Mouse (Mus musculus) urinary bladder, postnatal 4 days (tissue): ENCODE data around the gene Nudt16l1.

Source experiments
- DNase-seq, 2 experiments: peaks; one replicate each; pipeline ENCODE4 v3.0.0; 2021 to 2022; ENCODE audit warnings: low spot score in 2 of 2

Gene Nudt16l1

DNA sequence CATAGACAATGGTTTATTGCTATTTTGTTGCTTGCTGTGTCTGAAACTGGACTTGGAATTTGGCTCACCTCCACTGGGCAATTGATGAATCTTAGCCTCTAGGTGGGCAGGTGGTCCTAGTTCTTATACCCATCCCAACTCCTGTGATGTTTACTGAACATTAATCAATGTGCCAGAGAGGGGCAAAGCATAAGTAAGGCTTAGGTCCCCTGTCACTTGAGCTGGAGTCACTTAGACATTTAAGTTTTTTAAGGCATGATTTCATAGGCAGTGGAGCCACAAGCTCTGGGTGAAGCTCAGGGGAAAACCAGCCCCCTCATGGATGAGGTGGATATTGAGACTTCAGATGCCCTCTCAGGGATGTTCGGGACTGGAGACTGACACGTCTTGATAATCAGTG, at the start of gene Nudt16l1:
Gene Nudt16l1, plus strand, starts transcription at position 301 of the 400 bp plus-strand sequence.
- no peak for DNase-seq

DNA sequence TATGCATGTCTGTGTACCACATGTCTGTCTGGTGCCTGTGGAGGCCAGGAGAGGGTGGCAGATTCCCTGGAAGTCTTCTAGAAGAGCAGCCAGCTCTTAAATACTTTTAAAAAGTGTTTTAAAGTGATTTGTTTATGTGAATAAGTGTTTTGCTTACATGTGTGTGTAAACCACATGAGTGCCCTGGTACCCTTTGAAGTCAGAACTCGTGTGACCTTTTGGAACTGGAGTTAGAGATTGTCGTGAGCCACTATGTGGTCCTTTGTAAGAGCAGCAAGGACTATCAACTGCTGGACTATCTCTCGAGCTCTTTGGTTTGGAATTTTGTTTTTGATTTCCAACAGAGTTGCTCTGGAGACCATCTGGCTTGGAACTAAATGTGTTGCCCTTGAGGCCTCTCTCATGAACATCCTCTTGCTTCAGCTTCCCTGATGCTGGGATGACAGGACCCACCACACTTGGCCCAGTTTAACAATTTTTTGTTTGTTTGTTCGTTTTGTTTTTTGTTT, 48.3 kb upstream of the Nudt16l1 start:
- DNase-seq, result no peak

DNA sequence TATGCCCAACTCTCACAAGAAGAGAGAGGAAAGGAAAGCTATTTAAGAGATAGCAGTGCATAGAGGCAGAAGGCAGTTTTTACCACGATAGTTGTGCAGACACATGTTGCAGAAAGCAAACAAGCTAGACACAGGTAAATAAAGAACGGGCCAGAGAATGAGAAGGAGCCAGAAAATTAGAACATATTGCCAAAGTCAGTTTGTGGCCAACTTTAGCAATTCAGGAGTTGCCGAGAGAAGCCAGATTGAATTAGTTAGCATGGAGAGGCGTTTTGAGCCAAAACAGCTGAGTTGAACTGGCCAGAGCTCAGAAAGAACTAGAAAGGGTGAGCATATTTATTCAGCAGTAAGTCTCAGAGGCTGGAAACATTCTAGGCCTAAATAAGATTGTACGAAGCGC, 46.4 kb upstream of the Nudt16l1 start:
- no peak for DNase-seq

DNA sequence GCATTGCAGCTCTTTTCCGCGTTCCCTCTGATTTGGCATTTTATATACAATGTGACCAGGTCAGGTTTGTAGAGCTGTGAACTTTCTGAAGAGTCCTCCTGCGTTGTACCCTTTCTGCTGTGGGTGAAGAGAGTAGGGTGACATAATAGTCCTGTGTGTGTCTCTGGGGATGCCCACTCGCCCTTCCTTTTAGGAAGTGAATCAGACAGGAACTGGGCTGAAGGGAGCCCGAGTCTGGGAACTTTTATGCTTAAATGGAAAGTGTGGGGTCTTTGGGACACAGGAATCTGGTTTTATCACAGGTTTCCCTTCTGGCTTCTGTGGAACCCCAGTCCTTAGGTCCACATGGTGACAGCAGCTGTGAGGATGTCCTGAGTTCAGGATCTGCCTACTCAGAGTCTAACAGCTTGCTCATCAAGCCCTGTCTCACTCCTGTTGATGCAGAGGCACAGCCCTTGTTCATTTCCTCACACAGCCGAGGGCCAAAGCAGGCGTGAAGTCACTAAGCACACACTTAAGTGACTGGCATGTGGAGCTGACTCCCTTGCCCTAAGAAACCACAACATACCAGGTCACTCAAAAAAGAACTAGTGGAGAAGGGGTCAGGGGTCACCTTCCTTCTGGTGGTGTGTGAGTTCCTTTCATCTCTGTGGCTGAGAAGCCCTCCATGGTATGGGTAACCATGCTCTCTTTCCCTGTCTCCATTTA, 44.2 kb upstream of the Nudt16l1 start:
- DNase-seq, result no peak

DNA sequence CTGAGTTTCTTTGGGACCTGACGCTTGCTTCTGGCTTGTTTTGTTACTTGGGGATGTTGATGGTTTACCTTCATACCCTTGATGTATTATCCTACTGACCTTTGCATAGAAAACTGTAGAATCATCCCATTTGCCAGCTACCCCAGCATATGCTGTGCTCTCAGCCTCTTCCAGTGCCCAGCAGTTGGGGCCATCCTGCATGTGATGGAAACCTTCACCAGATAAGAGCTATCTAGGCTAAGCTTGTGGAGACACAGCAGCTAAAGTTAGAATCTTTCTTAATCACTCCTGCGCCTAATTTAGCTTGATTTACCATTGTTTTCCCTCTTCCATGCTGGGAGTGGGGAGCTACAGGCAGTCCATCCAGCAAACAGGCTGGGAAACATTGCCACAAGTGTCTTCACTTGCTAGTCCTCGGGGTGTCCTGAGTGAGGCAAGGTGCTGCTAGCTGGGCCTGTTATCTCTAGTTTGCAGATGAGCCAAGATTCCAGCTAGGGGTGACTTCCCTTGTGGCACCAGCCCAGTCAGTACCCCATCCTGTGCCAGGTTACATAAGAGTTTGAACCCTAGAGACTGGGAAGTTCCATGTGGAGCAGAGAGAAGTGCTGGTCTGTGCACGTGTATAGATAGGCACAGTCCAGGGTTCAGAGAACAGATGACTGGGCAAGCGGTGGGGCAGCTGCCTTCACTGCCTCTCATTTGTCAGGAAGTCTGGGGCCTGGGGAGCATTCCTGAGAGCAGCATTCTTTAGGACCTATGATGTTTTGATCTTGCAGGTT, 42.1 kb upstream of the Nudt16l1 start:
- DNase-seq, result no peak

DNA sequence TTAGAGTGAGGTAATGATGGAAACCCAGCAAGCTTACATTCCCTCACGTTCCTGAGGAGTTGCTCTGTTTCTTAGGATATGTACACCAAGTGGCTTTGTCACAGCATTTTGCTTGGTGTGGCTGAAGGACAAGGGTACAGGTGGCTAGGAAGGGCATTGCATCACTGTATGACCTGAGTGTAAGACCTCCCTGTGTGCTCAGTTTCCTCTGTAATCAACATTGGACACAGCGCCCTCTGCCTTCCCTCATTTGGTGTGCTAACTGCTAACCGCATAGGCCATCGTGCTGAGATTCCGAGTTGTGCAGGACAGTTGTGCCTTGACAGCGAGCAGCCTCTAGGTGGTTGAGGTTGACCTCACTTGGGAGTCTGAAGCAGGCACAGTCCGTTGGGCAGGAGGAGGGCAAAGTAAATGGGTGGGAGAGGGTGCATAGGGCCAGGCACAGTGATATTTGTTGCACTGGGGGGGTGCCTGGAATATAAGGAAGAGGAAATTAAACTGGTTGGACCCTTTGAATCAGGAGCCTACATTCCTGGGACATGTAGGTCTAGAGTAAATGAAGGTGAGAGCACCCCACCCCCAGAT, 41.3 kb upstream of the Nudt16l1 start:
- no peak for DNase-seq

DNA sequence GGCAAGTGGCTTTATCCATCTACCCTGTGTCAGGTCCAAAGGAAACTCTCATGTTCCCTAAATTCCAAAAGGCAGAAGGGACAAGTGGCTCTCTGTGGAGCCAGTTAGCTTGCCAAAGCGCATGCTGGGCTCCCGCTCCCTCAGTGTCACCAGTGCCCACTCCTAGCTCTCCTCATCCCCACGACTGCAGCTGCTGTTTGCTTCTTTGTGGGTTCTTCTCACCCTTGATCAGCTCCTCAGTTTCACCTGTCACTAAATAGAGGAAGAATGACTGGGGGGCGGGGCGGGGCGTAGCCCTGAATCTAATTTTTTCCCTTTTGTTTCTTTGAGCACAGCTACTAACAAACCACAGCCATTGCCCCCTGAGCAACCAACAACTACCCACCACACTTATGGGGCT, 39.7 kb upstream of the Nudt16l1 start:
- DNase-seq, result no peak

DNA sequence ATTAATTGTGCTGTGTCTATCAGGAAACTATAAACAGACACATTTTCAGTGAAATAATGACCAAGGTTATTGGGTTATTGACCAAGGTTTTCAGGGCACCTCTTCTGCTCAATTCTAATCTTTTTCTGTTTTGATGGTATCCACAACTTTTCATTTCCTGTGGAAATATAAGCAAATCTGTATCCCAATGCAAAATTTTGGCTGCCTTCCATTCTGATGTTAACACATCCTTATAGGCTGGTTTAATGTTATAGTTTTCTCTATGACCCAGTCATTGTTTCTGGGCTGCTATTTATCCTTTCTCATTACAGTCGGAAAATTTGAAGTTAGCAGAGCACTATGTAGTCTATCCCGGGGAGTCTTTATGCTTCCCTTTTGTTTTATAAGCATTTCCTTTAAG, 38.9 kb upstream of the Nudt16l1 start:
- no peak for DNase-seq

DNA sequence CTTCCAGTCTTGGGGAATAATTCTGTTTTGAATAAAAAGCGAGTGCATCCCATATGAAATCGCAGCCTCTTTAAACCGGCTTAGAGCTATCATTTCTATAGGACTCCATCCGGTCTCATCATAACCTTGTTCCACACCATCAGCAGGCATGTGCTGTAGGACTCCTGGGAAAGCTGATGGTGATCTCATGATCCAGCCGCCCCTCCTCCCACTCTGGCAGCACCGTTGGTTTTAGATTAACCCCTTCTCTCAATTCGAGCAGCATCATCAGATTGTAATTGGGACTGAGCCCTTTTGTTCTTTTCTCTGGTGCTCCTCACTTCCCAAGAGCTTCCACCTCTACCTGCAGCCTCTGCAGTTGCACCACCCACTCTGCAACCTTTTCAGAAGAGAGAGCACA, 37.4 kb upstream of the Nudt16l1 start:
- DNase-seq, result no peak

DNA sequence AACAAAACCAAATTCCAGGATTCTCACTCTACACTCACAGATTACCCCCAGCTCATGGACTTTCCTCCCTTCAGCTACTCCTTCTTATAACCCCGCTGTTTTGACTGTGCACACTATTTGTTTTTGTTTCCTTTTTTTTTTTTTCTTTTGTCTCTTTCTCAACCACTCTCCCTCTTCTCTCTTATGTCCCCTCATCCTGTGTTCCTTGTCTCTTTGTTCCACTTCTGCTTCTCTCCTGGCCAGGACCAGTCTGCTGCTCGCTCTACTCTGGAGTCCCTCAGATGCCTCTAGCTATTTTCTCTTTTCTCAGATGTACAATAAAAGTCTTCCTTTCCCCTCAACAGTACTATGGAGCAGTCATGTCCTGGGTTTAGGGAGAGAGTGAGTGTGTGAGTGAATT, 36.2 kb upstream of the Nudt16l1 start:
- DNase-seq, result no peak

DNA sequence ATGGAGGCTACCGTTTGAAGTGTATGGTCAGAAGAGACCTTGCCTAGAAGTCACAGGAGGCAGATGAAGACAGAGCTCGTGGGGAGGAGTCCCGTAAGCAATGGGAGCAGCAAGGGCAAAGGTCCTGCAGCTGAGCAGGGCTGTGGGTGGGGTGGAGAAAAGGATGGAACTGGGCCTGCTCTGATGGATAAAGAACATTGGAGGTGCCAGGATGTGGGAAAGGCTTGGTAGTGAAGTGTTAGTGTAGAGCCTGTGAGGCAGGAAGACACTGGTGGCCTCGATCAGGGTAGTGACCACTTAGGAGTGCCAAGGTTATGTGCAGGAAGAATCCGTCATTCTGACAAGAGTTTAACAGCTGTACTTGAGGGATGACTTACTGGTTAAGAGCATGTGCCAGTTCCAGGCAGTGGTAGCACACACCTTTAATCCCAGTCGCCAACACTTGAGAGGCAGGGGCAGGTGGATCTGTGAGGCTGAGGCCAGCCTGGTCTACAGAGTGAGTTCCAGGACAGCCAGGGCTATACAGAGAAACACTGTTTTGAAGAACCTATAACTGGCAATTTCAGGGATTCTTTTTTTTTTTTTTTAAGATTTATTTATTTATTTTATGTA, 35.0 kb upstream of the Nudt16l1 start:
- no peak for DNase-seq

DNA sequence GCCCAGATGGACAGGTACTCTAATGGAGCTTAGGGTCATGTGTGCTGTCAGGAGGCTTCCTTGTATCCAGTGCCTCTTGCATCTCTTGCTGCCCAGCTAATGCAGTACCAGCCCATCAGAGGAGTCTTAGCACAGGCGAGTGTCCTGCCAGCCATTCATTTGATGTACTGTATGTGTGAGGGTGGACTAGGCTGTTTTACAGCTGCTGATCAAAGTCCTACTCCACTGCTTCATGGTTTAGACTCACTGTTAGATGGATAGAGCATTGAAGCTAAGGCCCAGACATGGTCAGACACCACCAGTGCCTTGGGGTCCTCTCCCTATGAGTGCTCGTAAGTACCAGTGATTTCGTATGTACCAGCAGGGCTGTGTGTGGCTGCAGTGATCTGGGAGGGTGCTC, 33.7 kb upstream of the Nudt16l1 start:
- DNase-seq, result no peak

DNA sequence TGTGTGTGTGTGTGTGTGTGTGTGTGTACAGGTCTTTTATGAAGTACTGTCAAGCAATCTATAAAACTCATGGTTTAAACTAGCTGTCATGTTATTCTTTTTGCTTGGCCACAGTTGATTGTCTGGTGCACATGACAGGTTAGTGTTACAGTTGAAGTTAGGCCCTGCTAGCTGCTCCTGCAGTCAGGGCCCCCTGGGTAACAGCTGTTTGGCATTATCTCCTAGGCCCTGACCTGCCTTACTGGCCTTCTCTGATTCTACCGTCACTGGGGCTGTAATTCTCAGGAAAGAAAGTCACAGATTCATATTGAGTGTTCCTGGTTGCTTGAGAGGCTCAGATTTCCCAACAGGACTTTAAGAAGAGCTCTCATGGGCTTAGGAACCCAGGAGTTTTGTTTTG, 33.0 kb upstream of the Nudt16l1 start:
- no peak for DNase-seq

DNA sequence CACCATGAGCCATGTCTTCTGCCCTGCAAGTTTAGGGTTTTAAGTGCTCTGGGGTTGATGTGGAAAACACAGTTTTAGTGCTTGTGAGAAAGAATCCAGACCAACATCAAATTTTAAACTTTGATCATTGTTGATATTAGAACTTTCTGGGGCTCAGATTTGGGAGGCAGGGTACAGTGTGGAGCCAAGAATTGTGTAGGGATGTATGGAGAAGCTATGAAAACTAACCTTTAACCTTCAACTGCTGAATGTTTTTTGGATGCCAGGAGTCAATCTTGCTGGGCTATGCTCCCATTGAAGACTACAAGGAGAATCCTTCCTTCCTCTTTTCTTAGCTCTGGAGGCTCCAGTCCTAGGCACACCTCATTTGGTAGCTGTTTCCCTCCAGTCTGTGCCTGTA, 32.0 kb upstream of the Nudt16l1 start:
- DNase-seq, result no peak

DNA sequence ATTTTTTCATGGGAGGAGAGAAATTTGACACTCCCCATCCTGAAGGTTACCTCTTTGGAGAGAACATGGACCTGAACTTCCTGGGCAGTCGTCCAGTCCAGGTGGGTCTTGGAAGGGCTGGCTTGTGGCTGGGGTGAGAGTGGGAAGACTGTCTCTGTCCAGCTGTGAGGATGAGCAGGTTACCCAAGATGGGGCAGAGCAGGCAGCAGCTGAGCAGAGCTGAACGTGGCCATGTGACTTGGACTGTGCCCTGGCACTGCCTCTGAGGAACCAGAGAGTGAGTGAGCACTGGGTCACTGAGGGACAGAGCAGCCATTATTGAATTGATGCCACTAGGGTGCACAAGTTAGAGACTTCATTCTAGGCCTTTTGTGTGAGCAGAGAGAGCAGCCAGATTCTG, 31.2 kb upstream of the Nudt16l1 start:
- no peak for DNase-seq

DNA sequence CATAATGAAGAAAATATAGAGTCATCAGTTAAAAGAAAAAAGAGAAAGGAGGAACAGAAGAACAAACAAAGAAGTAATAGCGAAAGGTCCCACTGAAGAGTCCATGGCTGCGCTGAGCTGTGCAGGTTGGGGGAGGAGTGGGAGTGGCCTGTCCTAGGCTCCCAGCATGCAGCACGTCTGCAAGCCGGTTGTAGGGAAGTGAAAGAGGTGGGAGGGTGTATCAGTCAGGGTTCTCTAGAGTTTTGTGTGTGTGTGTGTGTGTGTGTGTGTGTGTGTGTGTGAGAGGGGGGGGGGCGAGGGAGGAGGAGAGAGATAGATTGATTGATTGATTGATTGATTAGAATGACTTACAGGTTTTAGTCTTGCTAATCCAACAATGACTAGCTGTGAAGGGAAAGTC, 30.6 kb upstream of the Nudt16l1 start:
- DNase-seq, result no peak

DNA sequence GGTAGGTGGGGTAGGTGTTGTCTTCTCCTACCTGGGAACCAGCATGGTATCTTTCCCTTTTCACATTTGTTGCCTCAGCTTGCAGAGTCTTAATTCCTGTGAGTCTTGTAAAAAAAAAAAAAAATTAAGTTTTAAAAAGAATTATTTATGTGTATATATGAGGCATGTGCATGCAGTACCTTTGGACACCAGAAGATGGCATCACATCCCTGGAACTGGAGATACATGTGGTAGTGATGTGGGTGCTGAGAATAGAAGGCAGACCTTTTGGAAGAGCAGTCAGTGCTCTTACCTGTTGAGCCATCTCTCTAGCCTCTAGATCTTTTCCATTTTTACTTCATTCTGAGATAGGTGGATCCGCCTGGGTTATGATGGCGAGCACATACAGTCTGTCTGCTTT, 28.8 kb upstream of the Nudt16l1 start:
- no peak for DNase-seq

DNA sequence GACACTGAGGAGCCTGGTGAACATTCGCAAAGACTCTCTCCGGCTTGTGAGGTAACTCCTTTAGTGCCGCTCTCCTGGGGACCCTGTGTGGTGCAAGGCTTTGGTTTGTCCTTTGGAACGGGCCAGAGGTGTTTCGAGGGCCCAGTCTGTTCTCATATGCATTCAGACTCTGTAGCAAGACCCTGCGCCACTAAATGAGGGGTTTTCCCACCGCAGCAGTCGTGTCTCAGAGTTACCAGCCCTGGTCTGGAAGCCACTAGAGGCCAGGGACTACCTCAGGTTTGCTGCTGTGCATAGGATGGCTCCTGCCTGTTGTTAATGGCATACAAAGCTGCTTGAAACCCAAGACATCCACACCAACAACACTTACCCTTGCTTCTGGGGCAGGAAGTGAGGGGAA, 27.8 kb upstream of the Nudt16l1 start:
- no peak for DNase-seq

DNA sequence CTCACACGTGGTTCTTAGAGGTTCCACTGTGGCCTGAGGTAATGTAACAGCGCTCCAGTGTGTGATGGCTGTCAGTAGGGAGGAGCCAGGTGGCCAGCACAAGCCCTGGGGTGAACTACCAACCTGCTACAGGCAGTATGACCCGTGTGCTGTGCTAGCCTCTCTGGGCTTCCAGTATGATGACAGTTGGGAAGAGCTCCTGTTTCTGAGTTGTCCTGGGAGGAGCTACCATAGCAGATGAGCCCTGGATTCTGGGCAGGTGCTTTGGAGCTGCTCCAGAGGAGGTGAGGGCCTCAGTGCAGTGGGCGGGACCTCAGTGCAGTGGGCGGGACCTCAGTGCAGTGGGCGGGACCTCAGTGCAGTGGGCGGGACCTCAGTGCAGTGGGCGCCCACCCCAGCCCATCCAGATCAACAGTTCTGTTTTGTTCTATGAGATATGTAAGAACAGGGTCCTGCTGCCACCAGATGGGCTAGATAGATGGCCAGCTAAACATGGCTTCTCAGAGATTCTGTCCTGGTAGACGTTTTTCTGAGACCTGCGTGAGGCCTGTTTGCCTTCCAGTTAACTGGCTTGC, 26.4 kb upstream of the Nudt16l1 start:
- no peak for DNase-seq

DNA sequence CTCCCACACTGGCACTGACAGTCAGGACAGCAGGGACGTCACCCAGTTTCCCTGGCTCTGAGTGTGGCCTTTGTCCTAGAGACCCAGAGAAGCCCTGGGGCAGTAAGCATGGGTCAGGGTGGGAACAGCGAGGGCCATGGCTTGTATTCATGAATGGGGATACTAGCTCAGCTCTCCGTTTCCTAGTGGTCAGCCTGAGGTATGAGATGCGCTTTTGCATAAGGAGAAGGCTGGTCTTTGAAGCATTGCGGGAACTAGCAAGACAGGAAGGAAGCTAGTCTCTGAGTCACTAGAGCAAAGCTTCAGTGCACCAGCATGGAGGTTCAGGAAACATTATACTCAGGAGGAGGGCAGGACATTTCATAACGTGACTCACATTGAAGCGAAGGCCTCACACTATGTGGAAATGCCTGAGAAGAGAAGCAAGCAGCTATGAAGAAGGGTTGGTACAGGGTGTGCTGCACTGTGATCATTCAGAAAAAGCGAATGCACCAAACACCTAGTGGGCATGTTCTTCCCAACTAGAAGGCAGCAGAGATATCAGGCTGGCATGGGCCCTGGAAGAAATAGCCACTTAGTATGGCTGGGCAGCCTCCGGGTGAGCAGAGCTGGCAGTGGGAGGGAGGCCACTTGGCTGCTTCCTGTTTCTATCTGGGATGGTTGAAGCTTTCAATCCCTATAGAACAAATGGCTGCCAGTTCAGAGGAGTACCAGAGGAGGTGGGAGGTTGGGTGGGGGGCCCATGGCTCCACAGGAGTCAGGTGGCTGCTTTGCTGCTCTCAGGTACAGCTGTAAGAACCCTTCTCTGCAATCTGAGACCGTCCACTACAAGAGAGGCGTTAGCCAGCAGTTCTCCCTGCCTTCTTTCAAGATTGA, 25.4 kb upstream of the Nudt16l1 start:
- DNase-seq, result no peak
